Mouse (Mus musculus) thymus, adult 2 months (tissue): ENCODE measurements at regions not wholly inside any gene's neighbourhood (a gene's known extent, or its start where the extent isn't known, plus 50 kb on each side); places are given as distances from the start of the nearest gene placed in this dataset.

ENCODE experiments used
- CTCF ChIP-seq: fragments of 200-500 bp; IDR thresholded peaks from 2 replicates; pipeline ENCODE4 v1.5.1; 2012; ENCODE audit warnings: mild to moderate bottlenecking, control low read depth, low read length, moderate library complexity, borderline replicate concordance; ENCODE audit not compliant: control insufficient read depth, poor library complexity, insufficient read depth; ENCODE audit errors: extremely low read depth
- POLR2A ChIP-seq: fragments of 200-500 bp; IDR thresholded peaks from 2 replicates; pipeline ENCODE4 v1.6.1; 2012; ENCODE audit warnings: mild to moderate bottlenecking, low read length, control low read depth, moderate library complexity; ENCODE audit not compliant: control insufficient read depth, poor library complexity, insufficient read depth; ENCODE audit errors: extremely low read depth

GRCm38 (mm10) chr13:107300792-107301191 lies 278.9 kb upstream of the Kif2a start:
- TF ChIP-seq POLR2A (no peak), CTCF (no peak)
